In the genomic region with DNA sequence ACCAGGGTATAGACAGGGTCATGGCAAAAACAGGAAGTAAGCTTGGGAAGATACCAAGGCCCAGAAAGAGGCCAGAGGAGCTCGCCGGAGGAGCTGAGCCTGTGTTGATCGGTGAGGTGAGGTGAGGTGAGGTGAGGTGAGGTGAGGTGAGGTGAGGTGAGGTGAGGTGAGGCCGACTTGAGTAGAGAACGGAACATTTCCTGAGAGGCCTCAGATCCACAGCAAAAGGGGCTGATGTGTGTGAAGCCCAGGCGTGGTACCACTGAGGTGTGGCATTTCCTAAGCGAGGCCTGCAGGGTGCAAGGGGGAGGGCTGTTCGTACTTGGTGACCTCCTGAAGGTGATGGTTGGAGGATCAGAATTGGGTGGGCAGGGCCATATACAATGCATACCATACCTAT, we compare ENCODE assay signal across 37 mouse cellular contexts. TPM values are rescaled to one million over a fixed set of nuclear protein-coding genes. Genes with fewer than 3 reads are reported as not detected.
DNase-seq lines count a peak whose midpoint lies in the region; ATAC-seq lines count a peak whose summit lies in the region.
"Had no signal": no experiment of that assay in that cellular context is flagged by ENCODE, and none has a peak within 500 bp of the region (broad histone marks: within the 10 kb centered on the region; RNA-seq: fewer than 3 reads in every experiment).

No protein-coding gene starts in this region.

- H3K4me3 ChIP-seq in liver, embryonic 16.5 days (ENCODE audit: low read depth, low read length): no peak overlapping the region
- no peak overlapping the region for H3K4me3 ChIP-seq in hindbrain, embryonic 12.5 days
- H3K4me3 ChIP-seq: embryonic facial prominence, embryonic 10.5 days; embryonic facial prominence, embryonic 15.5 days; forebrain, embryonic 13.5 days; layer of hippocampus, adult 2 months had no signal

- peak; percentile 9 for ATAC-seq in activated CD4-positive, CD25-positive, alpha-beta regulatory T cell, adult 4 months
- peak; percentile 11 for ATAC-seq in granulocyte monocyte progenitor cell, adult 5-6 weeks (replicated peaks; ENCODE audit: poor library complexity, severe bottlenecking)
- ATAC-seq in liver, embryonic 16.5 days (ENCODE audit: low read depth): peak; percentile 5; the same call in 1 of the 2 replicates
- peak; percentile 4 for ATAC-seq in neutrophil, adult 5-6 weeks (ENCODE audit: extremely low read depth, insufficient number of reproducible peaks, low FRiP score, poor library complexity, severe bottlenecking)
- no peak for ATAC-seq in hindbrain, embryonic 12.5 days (ENCODE audit: low FRiP score)
- no peak for ATAC-seq in erythroid progenitor cell, adult 5-6 weeks (replicated peaks; ENCODE audit: low FRiP score, poor library complexity, severe bottlenecking)
- ATAC-seq: forebrain, embryonic 13.5 days; hindbrain, embryonic 16.5 days; midbrain, embryonic 16.5 days had no signal

- no peak overlapping the region for H3K4me2 ChIP-seq in liver, embryonic 16.5 days (ENCODE audit: low read depth, low read length)
- no peak overlapping the region for H3K4me2 ChIP-seq in hindbrain, embryonic 12.5 days (replicated peaks)
- H3K4me2 ChIP-seq: embryonic facial prominence, embryonic 15.5 days; forebrain, embryonic 13.5 days; heart, embryonic 11.5 days; midbrain, embryonic 11.5 days had no signal

- H3K36me3 ChIP-seq in liver, embryonic 16.5 days (ENCODE audit: control insufficient read depth, insufficient read depth): no peaks in the 10 kb centered on the region
- no peaks in the 10 kb centered on the region for H3K36me3 ChIP-seq in hindbrain, embryonic 12.5 days
- H3K36me3 ChIP-seq: embryonic facial prominence, embryonic 10.5 days; embryonic facial prominence, embryonic 15.5 days had no signal

- no peak overlapping the region for H3K27ac ChIP-seq in liver, embryonic 16.5 days (ENCODE audit: low read length)
- H3K27ac ChIP-seq in hindbrain, embryonic 12.5 days: no peak overlapping the region
- H3K27ac ChIP-seq: embryonic facial prominence, embryonic 10.5 days; embryonic facial prominence, embryonic 15.5 days; forebrain, embryonic 13.5 days; layer of hippocampus, adult 2 months; macrophage had no signal

- no peak overlapping the region for H3K9ac ChIP-seq in liver, embryonic 16.5 days (ENCODE audit: low read depth, low read length)
- H3K9ac ChIP-seq in hindbrain, embryonic 12.5 days: no peak overlapping the region
- H3K9ac ChIP-seq: embryonic facial prominence, embryonic 15.5 days; forebrain, embryonic 13.5 days had no signal

- no peak for DNase-seq in layer of hippocampus, postnatal 25 days (ENCODE audit: extremely low spot score in 1 of 2, low spot score in 1 of 2)
- DNase-seq: adrenal gland, adult 8-10 months; cerebellum, adult 2 months; cerebellum, postnatal 14 days; gastrocnemius, postnatal 14 days; heart, adult 11 months; kidney, postnatal 36 days; layer of hippocampus, postnatal 36 days; left cerebral cortex, postnatal 4 days; lung, adult 2 months; lung, postnatal 10 days; thymus, adult 2 months; thymus, postnatal 36 days had no signal

- WGBS in liver, embryonic 16.5 days (ENCODE audit: insufficient replicate concordance): 54% methylated on average over 8 of the region's 8 CpGs
- WGBS in hindbrain, embryonic 12.5 days: 72% methylated on average over 8 of the region's 8 CpGs

- H3K9me3 ChIP-seq in liver, embryonic 16.5 days (replicated peaks; ENCODE audit: control insufficient read depth, low read length): peaks cover 7% of the 10 kb centered on the region; the same call in 1 of the 2 replicates
- peaks cover 93% of the 10 kb centered on the region for H3K9me3 ChIP-seq in hindbrain, embryonic 12.5 days (replicated peaks)

- H3K27me3 ChIP-seq in liver, embryonic 16.5 days (ENCODE audit: control insufficient read depth, insufficient read depth, low read depth, low read length): no peaks in the 10 kb centered on the region
- no peaks in the 10 kb centered on the region for H3K27me3 ChIP-seq in hindbrain, embryonic 12.5 days
- H3K27me3 ChIP-seq: embryonic facial prominence, embryonic 15.5 days; forebrain, embryonic 13.5 days had no signal

- H3K4me1 ChIP-seq in liver, embryonic 16.5 days (ENCODE audit: control insufficient read depth, low read depth, low read length): no peaks in the 10 kb centered on the region
- no peaks in the 10 kb centered on the region for H3K4me1 ChIP-seq in hindbrain, embryonic 12.5 days
- H3K4me1 ChIP-seq: embryonic facial prominence, embryonic 10.5 days; embryonic facial prominence, embryonic 15.5 days; forebrain, embryonic 13.5 days had no signal

RNA-seq across cellular contexts. Expression of gene Hjurp, which starts 24.3 kb away (rescaled TPM):
- polyA plus RNA-seq in activated CD4-positive, CD25-positive, alpha-beta regulatory T cell, adult 4 months (2017; shearing (Covaris generic)): 10 to 100 TPM; 38.2 to 70.5 TPM
- total RNA-seq in granulocyte monocyte progenitor cell, adult 5-6 weeks (2014; fragmentation: Nextera tagmentation): 116 and 136 TPM in 2 replicates
- total RNA-seq in granulocyte monocyte progenitor cell, adult 5-6 weeks (2017): 142 and 147 TPM in 2 replicates
- 69.3 and 71.4 TPM in 2 replicates for polyA plus RNA-seq in liver, embryonic 16.5 days (2015; fragmentation: Nextera tagmentation; extraction: Ambion mirVana)
- total RNA-seq in neutrophil, adult 5-6 weeks (2017): 72.4 and 80.5 TPM in 2 replicates
- polyA plus RNA-seq in hindbrain, embryonic 12.5 days (2016; fragmentation: Nextera tagmentation; extraction: Ambion mirVana): 167 and 169 TPM in 2 replicates
- 10 to 100 TPM; 26.9 to 33.9 TPM for total RNA-seq in layer of hippocampus, postnatal 25 days (2021)
- total RNA-seq in erythroid progenitor cell, adult 5-6 weeks (2015; ENCODE audit: low replicate concordance): 297 and 306 TPM in 2 replicates
- 349 and 388 TPM in 2 replicates for total RNA-seq in erythroid progenitor cell, adult 5-6 weeks (2017; ENCODE audit: low replicate concordance)

RNA-seq across cellular contexts. Expression of gene Trpm8, which starts 24.4 kb away (rescaled TPM):
- not detected for polyA plus RNA-seq in activated CD4-positive, CD25-positive, alpha-beta regulatory T cell, adult 4 months (2017; shearing (Covaris generic))
- not detected in 2 replicates for total RNA-seq in granulocyte monocyte progenitor cell, adult 5-6 weeks (2014; fragmentation: Nextera tagmentation)
- total RNA-seq in granulocyte monocyte progenitor cell, adult 5-6 weeks (2017): not detected in 2 replicates
- polyA plus RNA-seq in liver, embryonic 16.5 days (2015; fragmentation: Nextera tagmentation; extraction: Ambion mirVana): not detected in 2 replicates
- not detected in 2 replicates for total RNA-seq in neutrophil, adult 5-6 weeks (2017)
- polyA plus RNA-seq in hindbrain, embryonic 12.5 days (2016; fragmentation: Nextera tagmentation; extraction: Ambion mirVana): not detected in 2 replicates
- total RNA-seq in layer of hippocampus, postnatal 25 days (2021): under 1 TPM; 0.12 TPM
- total RNA-seq in erythroid progenitor cell, adult 5-6 weeks (2015; ENCODE audit: low replicate concordance): not detected in 2 replicates
- total RNA-seq in erythroid progenitor cell, adult 5-6 weeks (2017; ENCODE audit: low replicate concordance): not detected in 2 replicates
- total RNA-seq: adrenal gland, adult 8-10 months; CH12.LX; gastrocnemius, postnatal 14 days; hematopoietic stem cell, adult 5-6 weeks had no signal
- polyA plus RNA-seq: embryonic facial prominence, embryonic 10.5 days; heart, postnatal 0 days; intestine, embryonic 14.5 days; kidney, embryonic 14.5 days; limb, embryonic 14.5 days; lung, adult 2 months; macrophage; midbrain, embryonic 11.5 days; neural tube, embryonic 11.5 days had no signal

RNA-seq across cellular contexts. Expression of gene Mroh2a, which starts 26.3 kb away (rescaled TPM):
- polyA plus RNA-seq in activated CD4-positive, CD25-positive, alpha-beta regulatory T cell, adult 4 months (2017; shearing (Covaris generic)): 1 to 10 TPM; 1.4 to 2.5 TPM
- 0.34 TPM in 1 of 2 replicates, not detected in the other for total RNA-seq in granulocyte monocyte progenitor cell, adult 5-6 weeks (2014; fragmentation: Nextera tagmentation)
- 0.10 and 0.13 TPM in 2 replicates for total RNA-seq in granulocyte monocyte progenitor cell, adult 5-6 weeks (2017)
- polyA plus RNA-seq in liver, embryonic 16.5 days (2015; fragmentation: Nextera tagmentation; extraction: Ambion mirVana): 0.54 and 0.61 TPM in 2 replicates
- 0.35 and 0.49 TPM in 2 replicates for total RNA-seq in neutrophil, adult 5-6 weeks (2017)
- polyA plus RNA-seq in hindbrain, embryonic 12.5 days (2016; fragmentation: Nextera tagmentation; extraction: Ambion mirVana): 1.0 and 1.3 TPM in 2 replicates
- under 1 TPM in 1 of 2 experiments, not detected in 1; 0.21 TPM for total RNA-seq in layer of hippocampus, postnatal 25 days (2021)
- not detected in 2 replicates for total RNA-seq in erythroid progenitor cell, adult 5-6 weeks (2015; ENCODE audit: low replicate concordance)
- 0.30 and 0.64 TPM in 2 replicates for total RNA-seq in erythroid progenitor cell, adult 5-6 weeks (2017; ENCODE audit: low replicate concordance)
- total RNA-seq: gastrocnemius, postnatal 14 days had no signal

RNA-seq across cellular contexts. Expression of gene Ugt1a1, which starts 41.3 kb away (rescaled TPM):
- not detected for polyA plus RNA-seq in activated CD4-positive, CD25-positive, alpha-beta regulatory T cell, adult 4 months (2017; shearing (Covaris generic))
- 0.83 and 1.2 TPM in 2 replicates for total RNA-seq in granulocyte monocyte progenitor cell, adult 5-6 weeks (2014; fragmentation: Nextera tagmentation)
- total RNA-seq in granulocyte monocyte progenitor cell, adult 5-6 weeks (2017): 0.72 TPM in 1 of 2 replicates, not detected in the other
- 0.11 and 0.21 TPM in 2 replicates for polyA plus RNA-seq in liver, embryonic 16.5 days (2015; fragmentation: Nextera tagmentation; extraction: Ambion mirVana)
- total RNA-seq in neutrophil, adult 5-6 weeks (2017): 1.1 and 3.5 TPM in 2 replicates
- polyA plus RNA-seq in hindbrain, embryonic 12.5 days (2016; fragmentation: Nextera tagmentation; extraction: Ambion mirVana): not detected in 2 replicates
- total RNA-seq in layer of hippocampus, postnatal 25 days (2021): not detected
- 0.72 TPM in 1 of 2 replicates, not detected in the other for total RNA-seq in erythroid progenitor cell, adult 5-6 weeks (2015; ENCODE audit: low replicate concordance)
- 3.9 TPM in 1 of 2 replicates, not detected in the other for total RNA-seq in erythroid progenitor cell, adult 5-6 weeks (2017; ENCODE audit: low replicate concordance)
- total RNA-seq: CH12.LX; ES-E14; hematopoietic stem cell, adult 5-6 weeks; layer of hippocampus, adult 2 months; layer of hippocampus, postnatal 36 days had no signal
- polyA plus RNA-seq: C2C12; cerebellum, adult 2 months; embryonic facial prominence, embryonic 10.5 days; forebrain, embryonic 13.5 days; heart, embryonic 11.5 days; hindbrain, embryonic 16.5 days; macrophage; midbrain, embryonic 11.5 days; midbrain, embryonic 16.5 days; neural tube, embryonic 11.5 days had no signal

RNA-seq across cellular contexts. Expression of gene Dnajb3, which starts 47.5 kb away (rescaled TPM):
- polyA plus RNA-seq in activated CD4-positive, CD25-positive, alpha-beta regulatory T cell, adult 4 months (2017; shearing (Covaris generic)): under 1 TPM; 0.48 to 0.63 TPM
- total RNA-seq in granulocyte monocyte progenitor cell, adult 5-6 weeks (2014; fragmentation: Nextera tagmentation): not detected in 2 replicates
- 1.1 TPM in 1 of 2 replicates, not detected in the other for total RNA-seq in granulocyte monocyte progenitor cell, adult 5-6 weeks (2017)
- 7.7 and 9.4 TPM in 2 replicates for polyA plus RNA-seq in liver, embryonic 16.5 days (2015; fragmentation: Nextera tagmentation; extraction: Ambion mirVana)
- not detected in 2 replicates for total RNA-seq in neutrophil, adult 5-6 weeks (2017)
- polyA plus RNA-seq in hindbrain, embryonic 12.5 days (2016; fragmentation: Nextera tagmentation; extraction: Ambion mirVana): 14.1 and 19.0 TPM in 2 replicates
- 1 to 10 TPM; 2.7 to 4.0 TPM for total RNA-seq in layer of hippocampus, postnatal 25 days (2021)
- total RNA-seq in erythroid progenitor cell, adult 5-6 weeks (2015; ENCODE audit: low replicate concordance): 49.0 and 58.7 TPM in 2 replicates
- 8.7 and 28.2 TPM in 2 replicates for total RNA-seq in erythroid progenitor cell, adult 5-6 weeks (2017; ENCODE audit: low replicate concordance)
- total RNA-seq: CH12.LX; hematopoietic stem cell, adult 5-6 weeks had no signal
- polyA plus RNA-seq: C2C12, macrophage had no signal

Comparison
In these comparisons a context has a peak if more than half of its experiments do, and no peak if none do; other contexts are left out.
1. ATAC-seq: peak in activated CD4-positive, CD25-positive, alpha-beta regulatory T cell, adult 4 months (single experiment), granulocyte monocyte progenitor cell, adult 5-6 weeks (single experiment), liver, embryonic 16.5 days (single experiment) and neutrophil, adult 5-6 weeks (single experiment); none in hindbrain, embryonic 12.5 days (single experiment) and erythroid progenitor cell, adult 5-6 weeks (single experiment).